Mouse (Mus musculus): ENCODE measurements around the gene Dll3.

Gene Dll3

GRCm38 (mm10) chr7:28301616-28302433 lies at the start of gene Dll3:
Dll3 (minus strand) TSS chr7:28302238.
- DNase-seq, result peak; percentile 49

DNA sequence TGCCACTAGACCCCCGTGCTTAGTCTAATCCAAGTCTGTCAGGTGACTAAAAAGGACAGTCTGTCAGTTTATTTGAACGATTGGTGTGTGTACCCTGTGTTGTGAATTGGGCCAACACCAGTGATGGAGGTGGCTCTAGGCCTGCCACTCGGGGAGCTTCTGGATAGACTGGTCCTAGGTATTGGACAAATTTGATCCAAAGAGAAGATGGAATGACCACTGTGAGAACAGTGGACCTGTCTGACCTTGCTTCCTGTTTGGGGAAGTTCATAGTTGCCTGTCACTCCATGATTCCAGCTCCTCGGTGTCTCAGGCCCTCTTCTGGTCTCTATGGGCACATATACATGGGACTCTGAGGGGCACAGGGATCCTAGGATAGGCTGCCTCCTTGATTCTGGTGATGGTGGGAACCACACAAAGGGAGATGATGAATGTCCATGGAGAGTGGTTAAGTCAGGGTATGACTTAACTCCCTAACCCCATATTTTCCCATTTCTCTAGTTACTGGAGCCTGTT lies 49.7 kb upstream of the Dll3 start:
- DNase-seq, result no peak

DNA sequence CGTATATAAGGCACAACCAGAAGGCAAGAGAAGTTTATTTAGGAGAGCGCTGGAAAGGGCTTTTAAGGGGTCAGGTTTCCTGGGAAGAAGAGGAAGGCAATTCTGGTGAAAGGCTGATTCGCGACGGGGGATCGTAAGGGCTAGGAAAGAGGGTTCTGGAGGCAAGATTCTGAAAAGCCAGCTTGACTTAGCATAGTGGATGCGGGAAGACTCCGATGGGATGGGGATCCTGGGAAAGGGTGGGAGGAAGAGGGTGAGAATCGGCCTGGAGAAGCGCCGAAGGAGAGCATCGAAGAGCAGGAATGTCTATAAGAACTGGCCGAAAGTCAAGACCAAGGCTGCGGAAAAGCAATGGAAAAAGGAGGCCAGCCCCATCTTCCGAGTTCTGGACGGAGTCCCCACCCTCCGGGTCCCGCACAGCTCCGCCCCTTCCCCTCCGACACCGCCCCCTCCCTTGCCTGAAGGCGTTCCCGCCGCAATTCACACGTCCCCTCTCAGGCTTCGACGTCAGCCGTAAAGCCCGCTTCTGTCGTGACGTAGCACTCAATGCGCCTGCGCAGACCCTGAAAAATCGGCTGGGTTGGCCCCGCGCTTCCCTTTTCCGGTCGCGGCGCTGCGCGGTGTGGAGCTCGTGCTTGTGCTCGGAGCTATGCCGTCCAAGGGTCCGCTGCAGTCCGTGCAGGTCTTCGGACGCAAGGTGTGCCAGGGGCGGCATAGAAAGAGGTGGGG lies 48.3 kb upstream of the Dll3 start, which contains the start of gene Rps16:
Gene Rps16, plus strand, starts transcription at position 498 of the 729 bp plus-strand sequence.
- DNase-seq, result peak; percentile 99

GRCm38 (mm10) chr7:28348601-28349000 lies 46.6 kb upstream of the Dll3 start:
- DNase-seq, result no peak

GRCm38 (mm10) chr7:28347746-28348145 lies 45.7 kb upstream of the Dll3 start:
- DNase-seq, result no peak

GRCm38 (mm10) chr7:28344637-28345036 lies 42.6 kb upstream of the Dll3 start:
- DNase-seq, result peak; percentile 67

- DNase-seq, result no peak
Measured at GRCm38 (mm10) chr7:28341381-28341780, 39.3 kb upstream of the Dll3 start.

- DNase-seq, result no peak
Measured at GRCm38 (mm10) chr7:28339213-28339917, 37.3 kb upstream of the Dll3 start.

- peak; percentile 97 for DNase-seq
Measured at GRCm38 (mm10) chr7:28338108-28338998, 36.3 kb upstream of the Dll3 start, which contains the start of gene Supt5. Supt5 (minus strand) TSS chr7:28338746.

- DNase-seq, result no peak
Measured at GRCm38 (mm10) chr7:28335471-28335870, 33.4 kb upstream of the Dll3 start.

GRCm38 (mm10) chr7:28334534-28334933 lies 32.5 kb upstream of the Dll3 start:
- no peak for DNase-seq

DNA sequence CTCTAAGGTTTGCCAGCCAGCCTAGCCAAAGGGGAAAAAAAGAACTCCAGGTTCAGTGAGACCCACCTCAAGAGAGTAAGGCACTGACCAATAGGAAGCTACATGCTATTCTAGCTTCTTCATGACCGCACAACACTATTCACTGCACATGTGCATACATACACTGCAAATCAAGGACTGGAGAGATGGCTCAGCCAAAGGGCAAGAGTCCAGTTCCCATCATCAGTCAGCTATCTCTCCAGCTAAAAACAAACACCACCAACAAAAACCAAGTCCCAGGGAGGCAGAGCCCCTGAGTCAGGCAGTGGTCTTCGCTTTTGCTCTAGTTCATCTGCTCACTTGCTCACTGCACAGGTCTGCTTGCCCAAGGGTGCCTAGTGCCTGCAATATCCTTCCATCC lies 26.2 kb upstream of the Dll3 start:
- no peak for DNase-seq

- no peak for DNase-seq
Measured at GRCm38 (mm10) chr7:28326457-28326856, 24.4 kb upstream of the Dll3 start.

DNA sequence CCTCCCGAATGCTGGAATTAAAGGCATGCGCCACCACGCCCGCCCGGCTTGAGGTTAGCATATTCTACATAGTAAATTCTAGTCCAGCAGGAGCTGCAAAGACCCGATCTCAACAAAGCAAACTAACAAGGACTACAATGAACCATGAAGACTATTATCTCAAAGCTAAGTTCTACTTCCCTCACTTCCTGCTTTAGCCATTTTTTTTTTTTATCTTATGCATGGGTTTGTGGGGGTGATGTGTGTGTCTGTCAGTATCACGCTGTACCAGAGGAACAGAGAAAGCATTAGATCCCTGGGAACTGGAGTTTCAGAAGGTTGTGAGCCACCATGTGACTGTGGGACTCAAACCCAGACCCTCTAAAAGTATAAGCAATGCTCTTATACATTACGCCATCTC lies 23.3 kb upstream of the Dll3 start:
- DNase-seq, result no peak

DNA sequence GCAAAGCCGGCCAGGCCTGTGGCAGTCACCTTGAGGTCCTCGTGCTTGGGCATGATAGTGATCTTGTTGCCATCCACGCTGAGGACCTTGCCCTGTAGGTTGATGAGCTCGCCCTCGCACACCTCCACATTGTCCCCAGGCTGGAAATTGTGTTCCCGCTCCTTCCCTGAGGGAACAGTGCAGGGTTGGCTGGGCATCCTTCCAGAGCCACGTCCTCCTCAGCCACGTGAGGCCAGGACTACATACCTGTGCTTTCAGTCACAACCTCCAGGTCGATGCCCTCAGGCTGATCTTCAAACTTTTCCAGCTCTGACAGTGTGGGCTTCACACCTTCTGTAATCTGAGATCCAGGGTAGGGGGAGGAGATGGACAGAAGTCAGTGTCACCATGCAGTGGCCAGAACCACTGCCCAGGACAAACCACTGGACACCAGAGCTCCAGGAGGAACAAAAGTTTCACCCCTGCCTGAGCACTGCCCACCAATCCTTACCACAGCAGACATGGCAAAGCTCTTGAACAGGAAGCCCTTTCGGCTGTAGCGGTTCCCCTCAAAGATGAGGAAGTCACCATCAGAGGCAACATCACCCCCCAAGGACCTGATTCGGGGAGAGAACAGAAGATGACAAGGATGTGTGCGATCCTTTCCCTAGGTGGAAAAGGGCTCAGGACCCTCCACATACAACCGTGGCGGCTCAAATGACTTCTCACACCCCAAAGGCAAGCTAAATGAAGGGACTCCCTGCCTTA lies 20.1 kb upstream of the Dll3 start:
- DNase-seq, result no peak

GRCm38 (mm10) chr7:28318714-28319113 lies 16.7 kb upstream of the Dll3 start:
- no peak for DNase-seq

GRCm38 (mm10) chr7:28318036-28318435 lies 16.0 kb upstream of the Dll3 start:
- DNase-seq, result no peak

DNA sequence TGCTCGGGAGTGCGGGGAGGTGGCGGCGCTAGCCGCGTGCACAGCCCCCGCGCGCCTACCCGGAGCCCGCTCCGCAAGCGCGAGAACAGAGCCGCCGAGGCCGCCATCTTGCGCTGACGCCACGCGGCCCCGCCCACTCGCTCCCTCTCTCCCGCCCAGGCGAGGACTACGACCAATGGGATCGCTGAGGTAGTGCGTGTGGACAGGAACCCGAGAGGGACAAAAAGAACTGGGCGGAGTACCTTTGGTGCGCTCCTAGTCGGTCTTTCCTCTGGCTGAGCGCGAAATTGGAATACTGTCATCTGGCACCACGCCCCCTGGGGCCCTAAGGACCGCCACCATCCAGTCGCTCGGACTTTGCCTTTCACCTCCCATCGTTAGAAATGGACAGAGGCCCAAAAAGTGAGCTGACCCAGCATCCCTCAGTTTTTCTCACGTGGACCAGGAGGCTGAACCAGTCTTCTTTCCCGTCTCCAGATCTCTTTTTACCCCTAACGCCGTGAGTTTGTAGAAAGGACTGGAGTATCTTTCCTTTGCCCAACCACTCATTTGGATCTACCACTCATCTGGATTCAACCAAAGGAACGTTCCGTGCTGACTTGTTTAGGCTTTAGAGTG lies 10.0 kb upstream of the Dll3 start, which contains the start of gene Timm50:
Gene Timm50, minus strand, starts transcription at position 147 of the 618 bp plus-strand sequence.
- peak; percentile 99 for DNase-seq

GRCm38 (mm10) chr7:28311151-28311925 lies 9.3 kb upstream of the Dll3 start:
- no peak for DNase-seq

- no peak for DNase-seq
Measured at GRCm38 (mm10) chr7:28309737-28310136, 7.7 kb upstream of the Dll3 start.

Measured in right cerebral cortex, postnatal 14 days (tissue).